Mouse (Mus musculus) urinary bladder, postnatal 14 days (tissue): ENCODE results near the gene Cd2.

Source experiments
- DNase-seq: peaks from one replicate; pipeline ENCODE4 v3.0.0; 2021; ENCODE audit warnings: low spot score

Cd2 gene

GRCm38 (mm10) chr3:101287911-101288311 is at the start of gene Cd2:
Cd2 (minus strand) TSS chr3:101287939.
- DNase-seq: no peak

GRCm38 (mm10) chr3:101328617-101329016 is 40.9 kb upstream of the Cd2 start:
- DNase-seq: no peak

- no peak for DNase-seq
Observed at GRCm38 (mm10) chr3:101327248-101327647, 39.5 kb upstream of the Cd2 start.

DNA sequence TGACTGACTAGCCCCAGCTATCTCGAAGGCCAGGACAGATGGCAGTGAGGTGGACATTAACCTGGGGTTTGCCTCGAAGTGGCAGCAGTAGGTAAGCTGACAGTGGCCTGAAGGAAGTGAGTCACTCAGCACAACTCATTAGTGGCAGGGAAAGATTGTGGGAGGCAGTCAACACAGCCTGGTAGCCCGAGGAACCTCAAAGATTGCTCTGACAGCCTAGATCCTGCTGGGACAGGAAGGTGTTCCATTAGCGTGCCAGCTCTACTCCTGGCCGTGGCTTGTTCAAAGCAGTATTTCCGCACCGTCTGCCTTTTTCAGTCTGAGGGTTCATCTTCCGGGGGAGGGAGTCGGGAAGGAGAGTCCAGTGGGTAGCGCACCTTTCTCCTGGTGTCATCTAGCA is 34.7 kb upstream of the Cd2 start:
- no peak for DNase-seq

DNA sequence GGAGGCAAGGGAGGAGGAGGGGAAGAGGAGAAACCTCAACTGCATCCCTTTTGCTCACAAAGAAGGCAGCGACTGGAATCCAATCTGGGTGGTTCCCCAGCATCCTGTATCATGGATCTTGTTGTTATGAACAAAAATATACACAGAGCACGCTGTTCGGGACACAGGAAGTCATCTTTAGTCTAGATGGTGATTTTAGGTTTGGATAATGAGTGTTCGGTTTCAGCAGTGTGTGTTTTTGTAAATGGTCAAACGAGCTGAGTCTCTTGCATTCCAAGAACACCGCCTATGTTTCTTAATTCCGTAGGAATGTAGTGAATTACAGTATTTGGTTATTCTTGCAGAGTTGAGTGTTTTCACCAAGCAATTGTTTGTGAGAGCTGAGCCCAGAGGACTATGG is 33.1 kb upstream of the Cd2 start:
- DNase-seq: no peak

GRCm38 (mm10) chr3:101318516-101319170 is 30.9 kb upstream of the Cd2 start:
- peak; percentile 33 for DNase-seq

DNA sequence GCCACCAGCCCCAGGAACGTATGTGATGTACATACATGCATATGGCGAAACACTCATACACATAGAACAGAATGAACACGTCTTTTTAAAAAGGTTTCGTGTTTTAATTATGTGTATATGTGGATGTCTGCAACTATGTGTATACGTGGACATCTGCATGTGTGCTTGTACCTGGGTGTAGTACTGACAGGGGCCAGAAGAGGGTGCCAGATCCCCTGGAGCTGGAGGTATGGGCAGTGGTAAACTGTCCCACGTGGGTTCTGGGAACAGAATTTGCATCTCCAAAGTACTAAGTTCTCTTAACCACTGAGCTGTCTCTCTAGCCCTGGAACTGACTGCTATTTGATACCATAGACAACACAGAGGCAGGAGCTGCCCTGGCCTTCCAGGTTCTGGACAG is 30.4 kb upstream of the Cd2 start:
- peak; percentile 64 for DNase-seq

GRCm38 (mm10) chr3:101314954-101315353 is 27.2 kb upstream of the Cd2 start:
- DNase-seq: no peak

DNA sequence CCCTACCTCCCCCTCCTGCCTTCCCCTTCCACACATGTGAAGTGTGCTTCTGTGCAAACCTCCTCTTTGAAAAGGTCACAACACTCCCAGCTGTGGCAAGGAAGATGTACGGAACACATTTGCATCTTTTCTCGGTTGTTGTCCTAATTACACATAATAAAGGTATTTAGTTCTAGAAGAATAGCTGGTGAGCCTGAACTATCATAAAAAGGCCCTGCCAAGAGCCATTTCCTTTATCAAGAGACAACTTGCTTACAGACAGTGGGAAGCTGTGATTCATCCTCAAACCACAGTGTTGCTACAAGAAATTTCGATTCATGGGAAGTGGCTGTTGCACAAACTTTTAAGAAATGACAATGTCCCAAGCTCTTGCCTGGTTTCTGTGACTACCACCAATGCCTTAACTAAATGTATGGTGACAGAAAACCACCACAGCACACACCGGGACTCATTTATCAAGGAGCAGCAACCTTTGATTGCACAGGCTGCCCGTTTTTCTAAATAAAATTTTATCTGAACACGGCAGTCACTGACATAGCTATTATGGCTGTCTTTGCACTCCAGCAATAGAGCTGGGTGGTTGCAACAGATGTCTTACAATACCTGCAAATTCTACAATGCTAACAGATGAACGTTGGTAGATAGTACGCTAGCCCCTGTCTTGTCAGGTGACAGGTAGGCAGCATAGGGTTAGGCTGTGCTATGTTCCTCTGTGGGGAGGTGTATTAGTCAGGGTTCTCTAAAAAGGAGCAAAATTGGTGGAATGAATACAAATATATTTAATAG is 25.7 kb upstream of the Cd2 start:
- no peak for DNase-seq

GRCm38 (mm10) chr3:101310977-101311376 is 23.2 kb upstream of the Cd2 start:
- no peak for DNase-seq

- no peak for DNase-seq
Observed at GRCm38 (mm10) chr3:101309626-101310025, 21.9 kb upstream of the Cd2 start.

DNA sequence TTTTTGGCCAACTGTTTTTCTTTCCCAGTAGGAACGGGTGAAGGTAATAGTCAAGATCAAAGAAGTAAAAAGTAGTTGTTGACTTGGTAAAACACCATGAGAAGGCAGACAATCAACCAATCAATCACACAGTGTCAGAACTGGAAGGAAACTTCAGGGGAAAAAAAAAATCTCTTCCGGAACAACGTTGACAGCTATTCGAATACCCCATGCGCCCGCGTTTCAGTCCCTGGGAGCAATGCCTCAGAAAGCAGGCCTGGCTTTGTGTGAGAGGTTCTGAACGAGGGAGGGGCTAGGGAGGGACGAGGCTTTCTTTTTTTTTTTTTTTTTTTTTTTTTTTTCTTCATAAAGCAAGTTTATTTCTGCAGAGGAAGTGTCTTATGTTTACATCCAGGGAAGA is 18.4 kb upstream of the Cd2 start:
- DNase-seq: no peak

GRCm38 (mm10) chr3:101305046-101305445 is 17.3 kb upstream of the Cd2 start:
- DNase-seq: no peak

GRCm38 (mm10) chr3:101304156-101304555 is 16.4 kb upstream of the Cd2 start:
- peak; percentile 70 for DNase-seq

- no peak for DNase-seq
Observed at GRCm38 (mm10) chr3:101300271-101301071, 12.7 kb upstream of the Cd2 start.

- DNase-seq: no peak
Observed at GRCm38 (mm10) chr3:101299591-101299990, 11.9 kb upstream of the Cd2 start.

DNA sequence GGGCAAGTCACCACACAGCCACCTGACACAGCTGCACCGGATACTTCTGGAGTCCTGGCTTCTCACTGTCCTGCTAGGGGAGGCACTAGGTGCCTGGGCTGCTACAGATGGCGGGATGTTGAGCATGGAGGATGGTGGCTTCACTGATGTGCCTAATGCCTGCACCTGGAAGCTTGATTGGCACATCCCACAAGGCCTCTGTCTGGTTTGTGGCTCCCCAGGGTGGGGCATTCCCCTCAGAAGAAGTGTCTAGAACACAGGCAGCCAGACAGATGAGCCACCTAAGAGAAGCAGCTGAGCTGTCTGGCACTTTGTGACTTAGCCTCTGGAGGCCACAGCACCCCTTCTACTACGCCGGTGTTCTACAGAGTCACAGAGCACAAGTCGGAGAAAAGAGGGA is 9.5 kb upstream of the Cd2 start:
- DNase-seq: no peak

DNA sequence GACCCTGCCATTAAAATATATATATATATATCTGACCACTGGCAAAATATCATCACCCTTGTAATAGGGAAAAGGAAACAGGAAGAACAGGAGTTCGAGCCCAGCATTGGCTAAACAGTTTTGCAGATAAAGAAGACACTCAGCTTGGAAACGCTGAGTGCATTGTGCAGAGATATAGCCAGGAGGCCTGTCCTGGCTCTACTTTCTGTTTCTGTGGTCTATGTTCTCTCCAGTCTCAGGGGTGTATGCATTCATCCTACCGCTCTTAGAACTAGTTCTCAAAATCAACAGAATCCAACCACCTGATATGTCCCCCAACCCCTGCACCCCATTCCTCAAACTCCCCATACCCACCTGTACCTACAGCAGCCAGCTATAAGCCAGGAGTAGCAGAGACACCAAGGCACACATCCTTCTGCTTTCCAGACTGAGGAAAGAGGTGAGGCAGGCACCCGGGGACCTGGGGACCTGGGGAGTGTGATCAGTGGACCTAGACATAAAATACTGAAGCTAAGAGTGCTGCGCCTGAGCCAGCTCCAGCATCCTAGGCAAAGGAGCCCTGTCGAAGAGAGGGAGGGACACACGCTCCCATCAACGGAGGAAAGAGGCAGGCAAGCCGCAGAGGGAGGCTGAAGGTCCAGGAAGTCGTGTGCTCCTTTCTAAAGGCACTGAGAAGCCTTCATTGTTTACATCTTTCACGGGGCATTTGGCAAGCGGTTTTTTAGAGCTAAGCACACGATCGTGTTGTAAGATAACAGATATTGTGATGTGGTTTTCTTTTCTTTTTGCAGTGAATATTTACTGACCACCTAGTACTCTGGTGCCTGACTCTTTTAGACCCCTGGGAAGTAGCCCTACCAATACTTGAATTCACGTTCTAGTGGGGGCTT is 8.4 kb upstream of the Cd2 start:
- no peak for DNase-seq

- DNase-seq: peak; percentile 94
Observed at GRCm38 (mm10) chr3:101295366-101295867, 7.7 kb upstream of the Cd2 start.

DNA sequence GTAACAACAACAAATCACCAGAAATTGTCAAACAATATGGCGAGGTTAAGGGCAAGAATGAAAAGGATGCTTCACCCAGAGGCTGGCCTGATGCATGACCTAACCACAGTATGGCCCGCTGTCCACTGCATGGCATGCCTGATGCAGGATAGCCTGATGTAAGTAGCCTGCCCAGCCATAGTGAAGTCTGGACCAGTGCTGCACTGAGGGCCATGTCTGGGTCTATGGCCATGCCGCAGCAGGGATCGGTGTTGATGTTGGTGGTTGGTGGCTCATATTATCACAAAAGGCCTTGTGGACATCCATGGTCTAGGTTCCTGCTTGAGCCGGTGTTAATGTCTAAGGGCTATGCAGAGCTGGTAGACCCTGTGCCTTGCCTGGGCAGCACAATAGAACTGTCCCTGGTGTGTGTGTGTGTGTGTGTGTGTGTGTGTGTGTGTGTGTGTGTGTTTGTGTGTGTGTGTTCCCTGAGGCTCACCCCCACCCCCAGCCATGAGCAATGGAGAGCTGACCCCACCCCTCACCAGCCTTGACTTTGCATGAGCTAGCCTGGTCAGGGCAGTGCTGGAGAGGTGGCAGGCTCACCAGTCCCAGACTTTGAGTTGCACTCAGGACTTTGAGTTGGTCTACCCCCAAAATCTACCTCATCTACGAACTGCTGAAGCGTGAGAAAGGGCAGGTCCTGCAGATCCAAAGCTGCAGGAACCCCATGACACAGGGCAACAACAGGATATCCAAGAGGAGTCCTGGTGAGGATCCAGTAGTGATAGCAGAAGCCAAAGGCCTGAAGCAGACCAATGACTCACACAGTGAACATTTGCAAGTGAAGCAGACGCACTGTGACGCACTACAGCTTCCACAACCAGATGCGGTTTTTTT is 7.0 kb upstream of the Cd2 start:
- peak; percentile 53 for DNase-seq
